Mouse (Mus musculus) left cerebral cortex, adult 11 months (tissue): ENCODE measurements around the gene Aif1l.

Experiments
- DNase-seq: peaks from one replicate; pipeline ENCODE4 v3.0.0; 2022; ENCODE audit warnings: low spot score

The Aif1l gene

DNA sequence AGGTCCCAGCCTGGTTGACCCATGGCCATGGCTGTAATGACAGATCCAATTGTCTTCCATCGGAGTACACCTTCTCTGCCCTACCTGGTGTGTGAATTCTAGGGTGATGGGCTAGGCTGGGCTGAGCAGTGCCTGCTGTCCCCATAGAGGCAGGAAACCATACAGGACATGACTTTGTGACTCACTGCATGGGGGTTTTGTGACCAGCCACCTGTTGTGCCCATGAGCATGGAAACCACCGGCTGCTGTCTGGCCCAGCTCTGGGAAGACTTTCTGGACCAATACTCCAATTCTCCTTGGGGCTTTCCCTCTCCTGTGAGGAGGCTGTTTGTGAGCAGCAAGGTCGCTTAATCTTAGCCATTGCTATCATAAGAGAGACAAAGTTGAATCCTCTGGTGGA lies 2.8 kb downstream of the Aif1l start:
- DNase-seq: no peak

DNA sequence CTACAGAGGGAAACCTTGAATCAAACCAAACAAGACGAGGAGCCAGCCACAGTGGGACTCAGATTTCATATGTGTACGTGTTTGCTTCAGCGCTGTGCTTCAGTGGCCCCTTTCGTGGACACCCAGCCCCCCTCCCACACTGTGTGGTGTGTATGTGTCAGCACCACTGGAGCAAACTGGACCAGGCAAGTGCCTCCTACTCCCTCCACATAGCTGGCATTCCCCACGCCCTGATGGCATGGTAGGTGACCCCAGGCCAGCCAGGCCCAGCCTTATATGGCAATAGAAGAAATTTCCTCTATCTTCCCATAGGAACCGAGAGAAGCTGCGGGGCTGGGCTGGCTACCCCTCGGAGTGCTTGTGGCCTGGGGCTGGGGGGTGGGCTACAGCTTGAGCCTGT lies 3.7 kb downstream of the Aif1l start:
- no peak for DNase-seq

DNA sequence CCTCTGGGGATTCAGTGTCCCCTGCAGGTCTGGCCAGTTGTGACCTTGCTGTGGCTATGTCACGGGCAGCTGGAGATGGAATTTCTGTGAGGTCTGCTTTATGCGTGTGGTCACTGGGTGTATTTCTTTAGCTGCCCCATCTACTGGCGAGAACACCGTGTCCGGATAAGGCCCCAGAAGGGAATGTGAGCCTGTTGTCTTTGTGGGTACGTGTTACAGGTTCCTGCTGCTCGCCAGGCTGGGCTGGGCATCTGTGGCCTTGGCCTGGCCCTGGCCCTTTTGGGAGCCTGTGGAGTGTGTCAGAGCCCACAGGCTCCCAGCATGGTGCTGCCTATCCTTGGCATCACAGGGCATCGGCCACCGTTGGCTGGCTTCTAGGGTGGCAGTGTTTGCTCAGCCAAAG lies 4.8 kb downstream of the Aif1l start:
- no peak for DNase-seq

DNA sequence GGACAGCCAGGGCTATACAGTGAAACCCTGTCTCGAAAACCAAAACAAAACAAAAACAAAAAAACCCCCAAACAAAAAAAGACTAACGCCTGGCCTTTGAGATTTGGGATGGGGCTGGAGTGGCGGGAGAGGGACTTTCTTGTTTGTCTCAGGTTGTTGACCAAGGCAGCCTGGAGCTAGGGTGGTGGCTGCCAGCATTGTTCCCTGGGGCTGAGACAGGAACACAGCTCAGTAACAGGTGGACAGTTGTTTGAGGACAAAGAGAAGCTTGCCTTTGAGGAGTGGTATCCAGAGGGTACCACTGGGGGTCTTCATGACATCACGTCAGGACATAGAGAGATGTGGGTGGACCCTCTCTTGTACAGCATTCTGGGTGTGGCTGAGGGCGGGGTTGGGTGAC lies 5.7 kb downstream of the Aif1l start:
- DNase-seq: no peak

DNA sequence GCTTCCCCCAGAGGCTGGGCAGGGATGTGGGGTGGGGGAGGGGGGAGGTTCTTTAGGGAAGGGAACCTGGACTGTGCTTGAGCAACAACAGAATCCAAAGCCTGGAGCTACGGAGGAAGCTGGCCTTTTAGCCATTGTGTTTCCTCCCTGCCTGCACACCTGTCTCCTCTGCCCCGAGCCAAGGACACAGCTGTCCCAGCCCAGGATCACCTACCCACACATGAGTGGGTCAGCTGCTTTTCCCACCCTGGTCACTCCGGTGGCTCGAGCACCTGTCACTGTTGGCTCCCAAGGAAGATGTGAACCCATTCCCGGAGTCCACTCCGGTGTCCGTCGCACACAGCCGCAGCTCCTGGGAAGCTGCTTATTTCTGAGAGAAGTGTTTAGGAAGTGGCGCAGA lies 7.3 kb downstream of the Aif1l start:
- DNase-seq: no peak

DNA sequence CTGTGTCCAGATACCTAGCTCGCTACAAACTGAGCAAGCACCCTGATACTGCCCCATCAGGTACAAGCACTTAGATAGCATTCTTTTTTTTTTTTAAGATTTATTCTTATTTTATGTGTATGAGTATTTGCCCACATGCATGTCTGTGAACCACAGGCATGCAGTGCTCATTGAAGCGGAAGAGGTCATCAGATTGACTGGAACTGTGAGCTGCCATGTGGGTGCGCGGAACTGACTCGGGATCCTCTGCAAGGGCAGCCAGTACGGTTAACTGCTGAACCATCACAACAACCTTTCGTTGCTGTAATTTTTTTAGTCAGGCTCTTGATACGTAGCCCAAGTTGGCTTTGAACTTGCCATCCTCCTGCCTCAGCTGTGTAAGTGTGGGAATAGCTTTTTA lies 11.0 kb downstream of the Aif1l start:
- DNase-seq: no peak

DNA sequence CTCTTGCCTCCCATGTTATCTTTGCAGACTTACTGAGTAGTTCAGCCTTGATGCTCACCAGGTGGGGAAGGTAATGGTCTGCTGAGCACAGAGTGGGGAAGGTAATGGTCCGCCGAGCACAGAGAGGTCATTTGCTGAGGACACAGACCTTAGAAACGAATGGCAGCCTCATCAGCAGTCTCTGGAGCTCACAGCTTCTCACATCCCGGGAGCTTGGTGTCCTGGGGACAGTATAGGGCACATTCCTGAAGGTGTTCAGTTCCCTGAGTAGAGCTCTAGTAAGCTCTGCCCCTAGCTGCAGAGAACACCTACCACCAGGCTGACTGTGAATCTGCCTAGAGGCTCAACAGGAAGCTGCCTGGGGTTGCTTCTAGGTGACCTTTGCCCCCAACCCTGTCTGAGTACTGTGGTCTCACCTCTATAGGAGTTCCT lies 11.9 kb downstream of the Aif1l start:
- DNase-seq: no peak

DNA sequence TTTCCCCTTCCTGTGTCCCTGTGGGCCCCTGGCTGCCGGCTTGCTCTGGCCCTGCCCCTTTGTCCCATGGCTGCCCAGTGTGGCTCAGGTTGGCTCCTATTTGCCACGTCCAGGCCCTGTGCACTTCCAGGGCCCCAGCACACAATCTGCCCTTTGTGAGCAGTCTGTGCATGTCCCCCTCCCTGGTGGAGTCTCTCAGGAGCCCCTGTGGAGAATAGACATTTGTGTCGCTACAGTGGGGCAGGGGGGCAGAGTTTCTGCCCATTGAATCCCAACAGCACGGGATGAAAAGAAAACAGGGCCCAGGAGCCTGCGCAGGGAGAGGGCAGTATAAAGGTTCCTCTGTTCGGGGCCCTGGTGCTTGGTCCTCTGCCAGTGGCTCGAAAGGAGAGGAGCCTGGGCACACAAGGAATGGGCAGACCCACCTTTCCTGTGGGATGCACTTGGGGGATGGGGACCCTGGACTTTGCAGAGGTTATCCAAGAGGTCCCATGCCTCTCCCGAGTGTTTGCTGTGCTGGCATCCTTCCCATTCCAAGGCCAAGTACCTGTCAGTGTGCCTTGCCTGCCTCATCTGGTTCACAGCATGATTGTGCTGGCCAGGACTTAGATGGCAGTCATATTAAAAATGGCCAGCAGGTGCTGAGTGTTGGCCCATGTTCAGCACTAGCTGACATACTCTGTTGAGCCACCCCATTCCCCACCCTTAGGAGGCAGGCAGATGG lies 12.7 kb downstream of the Aif1l start:
- DNase-seq: peak; percentile 67

DNA sequence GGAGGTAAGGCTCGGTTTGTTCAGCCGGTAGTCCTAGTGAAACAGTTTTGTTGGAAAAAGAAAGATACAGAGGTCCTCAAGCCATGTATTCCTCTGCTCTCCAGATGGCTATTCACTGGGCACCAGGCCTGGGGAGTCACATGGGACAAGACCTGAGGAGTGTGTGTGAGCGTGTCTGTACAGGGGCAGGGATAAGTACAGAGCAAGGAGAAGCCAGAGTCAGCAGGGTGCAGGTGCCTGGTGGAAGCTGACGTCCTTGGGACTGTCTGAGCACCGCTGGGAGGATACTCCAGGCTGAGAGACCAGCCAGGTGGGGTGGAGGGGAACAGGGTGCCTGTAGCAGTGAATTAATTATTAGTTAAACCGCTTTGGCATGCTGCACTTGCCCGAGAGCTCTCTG lies 13.6 kb downstream of the Aif1l start:
- no peak for DNase-seq

DNA sequence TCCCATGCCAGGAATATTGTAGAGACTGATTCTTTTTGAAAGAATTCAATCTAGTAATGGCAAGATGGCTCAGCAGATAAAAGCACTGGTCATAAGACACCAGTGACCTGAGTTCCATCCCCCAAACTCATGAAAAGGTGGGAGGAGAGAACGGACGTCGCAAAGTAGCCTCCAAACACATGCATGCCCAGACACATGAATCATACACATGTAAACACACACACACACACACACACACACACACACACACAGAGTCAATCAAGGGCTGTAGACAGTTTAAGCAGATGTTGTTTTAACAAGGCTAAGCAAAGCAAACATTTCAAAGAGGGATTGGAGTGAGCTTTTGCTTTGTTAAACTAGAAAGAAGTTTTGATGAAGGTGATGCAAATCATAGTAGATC lies 14.3 kb downstream of the Aif1l start:
- DNase-seq: no peak

DNA sequence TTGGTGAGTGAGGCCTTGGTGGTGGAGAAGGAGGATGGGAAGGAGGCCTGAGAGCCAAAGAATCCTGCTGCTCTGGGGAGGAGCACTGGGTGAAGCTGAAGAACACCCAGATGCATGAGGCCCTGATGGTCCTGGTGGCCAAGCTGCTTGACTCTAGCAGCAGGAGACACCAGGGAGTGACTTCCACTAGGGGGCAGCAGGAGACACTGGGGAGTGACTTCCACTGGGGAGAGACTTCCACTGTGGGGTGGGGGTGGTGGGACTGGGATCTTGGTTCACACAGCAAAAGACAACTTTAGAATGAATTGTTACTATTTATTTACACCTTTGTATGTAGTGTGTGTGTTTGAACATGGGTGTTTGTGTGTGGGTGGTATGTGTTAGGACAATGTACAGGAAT lies 15.2 kb downstream of the Aif1l start:
- no peak for DNase-seq

DNA sequence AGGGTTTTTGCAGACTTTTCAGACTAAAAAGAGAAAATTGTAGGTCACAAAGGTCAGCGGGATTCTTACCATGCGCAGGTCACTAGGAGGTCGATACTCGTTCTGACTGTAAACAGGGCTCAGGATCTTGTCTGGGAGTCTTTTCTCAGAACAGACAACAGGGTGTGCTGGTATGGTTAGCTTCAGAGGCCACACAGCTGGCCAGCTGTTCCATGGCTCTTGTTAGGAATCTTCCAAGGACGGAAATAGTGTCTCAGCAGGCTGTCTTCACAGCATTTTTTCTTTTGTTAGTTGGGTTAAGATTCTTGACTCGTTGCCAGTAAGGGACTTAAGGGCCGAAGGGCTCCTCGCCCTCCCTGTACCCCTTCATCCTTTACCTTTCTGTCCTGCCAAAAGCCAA lies 16.9 kb downstream of the Aif1l start:
- no peak for DNase-seq

DNA sequence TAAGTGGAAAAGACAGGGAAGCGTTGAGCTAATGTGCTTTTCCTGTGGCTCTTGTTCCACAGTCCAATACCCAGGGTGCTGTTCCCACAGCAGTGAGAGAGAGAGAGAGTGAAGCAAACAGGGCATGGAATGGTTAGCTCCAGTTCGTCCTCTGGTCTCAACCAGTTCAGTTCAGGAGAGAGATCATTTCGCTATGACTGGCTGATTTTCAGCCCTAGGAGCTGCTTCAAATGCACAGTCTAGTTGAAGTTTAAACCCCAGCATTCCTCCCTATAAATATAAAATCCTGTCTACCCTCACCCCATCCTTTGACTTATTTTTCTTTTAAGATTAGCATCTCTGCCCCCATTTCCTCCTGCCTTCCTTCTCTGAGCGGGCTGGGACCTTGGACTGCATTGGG lies 22.6 kb downstream of the Aif1l start:
- DNase-seq: no peak

DNA sequence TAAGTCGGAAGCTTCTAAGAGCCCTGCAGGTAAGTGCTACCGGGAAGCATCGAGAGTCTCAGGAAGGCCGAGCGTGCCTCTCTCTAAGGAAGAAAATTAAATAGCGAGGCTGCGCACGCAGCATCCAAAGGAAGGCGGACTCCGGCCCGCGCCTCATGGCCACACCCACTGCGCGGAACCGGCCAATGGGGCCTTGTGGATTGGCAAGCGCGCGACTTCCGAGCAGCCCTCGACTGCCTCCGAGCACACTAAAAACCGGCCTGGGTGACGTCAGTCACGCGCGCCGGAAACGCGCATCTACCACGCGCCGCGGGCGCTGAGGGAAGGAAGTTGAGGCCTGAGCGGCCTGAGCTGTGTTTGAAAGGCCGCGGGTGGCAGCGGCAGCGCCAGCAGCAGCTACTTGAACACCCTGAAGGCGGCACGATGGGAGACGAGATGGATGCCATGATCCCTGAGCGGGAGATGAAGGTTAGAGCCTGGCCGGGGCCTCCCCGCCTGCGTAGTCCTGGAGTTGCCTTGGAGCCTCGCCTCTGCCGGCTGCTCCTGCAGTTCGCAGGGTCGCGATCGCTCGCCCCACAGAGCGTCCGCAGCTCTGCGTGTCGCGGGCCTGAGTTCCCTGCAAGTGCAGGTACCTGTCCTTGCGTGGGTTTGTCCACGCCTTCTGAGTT lies 24.3 kb downstream of the Aif1l start, which contains the start of gene Nup214:
Gene Nup214, plus strand, starts transcription at position 296 of the 668 bp plus-strand sequence.
- peak; percentile 99 for DNase-seq

DNA sequence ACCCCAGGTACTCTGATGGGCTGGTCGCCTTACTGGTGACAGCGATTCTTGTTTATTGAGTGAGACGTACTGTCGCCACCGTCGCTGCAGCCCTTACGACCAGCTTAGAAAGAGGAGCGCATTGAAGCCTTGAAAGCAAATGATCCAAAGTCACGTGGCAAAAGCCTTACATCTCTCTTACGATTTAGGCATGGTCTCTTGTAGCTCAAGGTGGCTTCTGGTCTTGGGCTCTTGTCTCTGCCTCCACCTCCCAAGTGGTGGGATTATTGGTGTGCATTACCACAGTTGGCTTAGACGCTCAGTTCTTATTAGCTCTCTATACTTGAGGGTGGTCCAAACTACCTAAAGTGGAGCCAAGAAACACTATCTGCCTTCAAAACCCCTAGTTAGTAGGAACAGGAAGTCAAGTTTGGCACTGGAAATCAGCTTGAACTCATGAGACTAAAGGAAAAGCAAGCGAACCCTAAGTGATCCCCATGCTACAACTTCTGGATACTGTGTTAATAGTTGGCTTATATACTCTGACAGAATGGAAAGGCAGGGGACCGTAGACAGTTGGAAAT lies 25.0 kb downstream of the Aif1l start:
- no peak for DNase-seq

DNA sequence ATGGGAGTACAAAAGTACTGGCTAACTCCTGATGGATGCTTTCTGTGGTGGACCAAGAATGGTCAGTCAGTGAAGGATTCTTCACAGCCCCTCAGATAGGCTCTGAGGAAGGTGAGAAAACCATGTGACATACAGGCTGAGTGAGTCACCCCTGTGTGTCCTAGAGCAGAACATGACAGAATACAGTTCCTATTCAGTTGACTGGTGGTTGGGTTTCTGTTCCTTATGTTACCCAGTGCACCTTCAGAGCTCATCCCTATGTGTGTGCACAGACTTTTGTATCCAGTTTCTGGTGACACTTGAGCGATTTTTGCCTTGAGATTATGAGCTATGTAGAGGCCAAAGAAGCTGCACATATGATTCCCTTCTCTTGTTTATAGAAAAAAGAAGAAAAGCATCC lies 37.8 kb downstream of the Aif1l start:
- no peak for DNase-seq

DNA sequence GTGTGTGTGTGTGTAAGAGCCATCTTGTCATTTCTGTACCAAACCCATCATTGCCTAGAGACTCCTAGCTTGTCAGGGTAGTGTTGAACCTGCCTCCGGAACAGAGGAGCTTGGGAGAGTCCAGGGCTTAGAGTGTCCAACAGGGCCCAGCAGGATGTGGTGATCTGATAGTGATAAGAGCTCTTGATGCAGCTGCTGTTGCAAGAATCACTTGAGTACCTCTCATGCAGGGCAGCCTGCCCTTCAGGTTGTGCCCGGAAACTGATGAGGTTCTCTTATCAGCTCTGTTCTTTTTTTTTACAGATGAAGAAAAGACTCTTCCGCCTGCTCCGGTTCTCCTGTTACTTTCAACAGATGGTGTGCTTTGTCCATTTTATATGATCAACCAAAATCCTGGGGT lies 41.0 kb downstream of the Aif1l start:
- DNase-seq: no peak

DNA sequence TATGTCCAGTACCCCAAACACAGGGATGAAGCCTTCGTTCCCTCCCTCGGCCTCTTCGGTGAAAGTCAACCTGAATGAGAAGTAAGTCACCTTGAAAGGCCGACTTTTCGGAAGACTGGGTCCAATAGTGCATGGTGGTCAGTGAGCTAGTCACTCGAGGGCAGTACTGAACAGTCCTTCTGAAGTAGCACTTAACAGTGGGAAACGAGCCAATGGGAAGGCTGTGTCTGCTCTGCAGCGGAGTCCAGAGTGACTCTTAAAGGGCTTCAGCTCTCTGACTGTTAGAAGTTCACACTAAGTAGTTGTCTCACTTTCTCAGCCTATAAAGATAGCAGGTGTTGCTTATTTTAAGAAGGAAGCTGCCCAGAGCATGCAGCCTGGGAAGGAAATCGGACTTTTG lies 45.0 kb downstream of the Aif1l start:
- DNase-seq: no peak

DNA sequence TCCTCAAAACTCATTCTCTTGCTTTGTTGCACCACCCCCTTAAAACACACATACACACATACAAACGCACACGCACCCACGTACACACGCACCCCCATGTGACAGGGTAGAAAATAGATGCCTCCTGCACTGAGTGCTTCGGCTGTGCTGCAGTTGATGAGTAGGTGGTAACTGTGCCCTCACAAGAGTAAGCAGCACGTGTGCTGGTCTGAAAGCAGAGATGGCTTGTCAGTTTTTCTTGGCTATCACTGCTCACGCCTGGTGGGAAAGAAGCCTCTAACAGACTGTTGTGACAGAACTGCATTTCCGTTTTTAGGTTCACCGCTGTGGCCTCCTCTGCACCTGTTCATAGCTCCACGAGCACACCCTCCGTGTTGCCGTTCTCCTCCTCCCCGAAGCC lies 46.1 kb downstream of the Aif1l start:
- peak; percentile 64 for DNase-seq

DNA sequence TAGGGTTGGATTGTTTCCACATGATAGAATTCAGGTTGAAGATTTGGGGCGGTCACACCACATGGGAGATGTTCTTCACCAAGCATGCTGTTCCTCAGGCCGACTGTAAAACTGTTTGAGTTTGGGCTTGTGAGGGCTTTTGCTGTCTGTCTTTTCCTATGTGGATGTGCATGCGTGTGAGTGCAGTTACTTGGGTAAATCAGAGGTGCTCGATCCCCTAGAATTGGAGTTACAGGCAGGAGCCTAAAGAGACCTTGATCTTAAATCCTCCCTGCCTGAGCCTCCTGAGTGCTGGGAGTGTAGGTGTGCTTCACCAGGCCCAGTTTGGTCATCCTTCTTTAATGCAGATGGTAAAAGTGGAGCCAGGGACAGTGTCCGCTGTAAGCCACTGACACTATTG lies 47.6 kb downstream of the Aif1l start:
- DNase-seq: no peak

DNA sequence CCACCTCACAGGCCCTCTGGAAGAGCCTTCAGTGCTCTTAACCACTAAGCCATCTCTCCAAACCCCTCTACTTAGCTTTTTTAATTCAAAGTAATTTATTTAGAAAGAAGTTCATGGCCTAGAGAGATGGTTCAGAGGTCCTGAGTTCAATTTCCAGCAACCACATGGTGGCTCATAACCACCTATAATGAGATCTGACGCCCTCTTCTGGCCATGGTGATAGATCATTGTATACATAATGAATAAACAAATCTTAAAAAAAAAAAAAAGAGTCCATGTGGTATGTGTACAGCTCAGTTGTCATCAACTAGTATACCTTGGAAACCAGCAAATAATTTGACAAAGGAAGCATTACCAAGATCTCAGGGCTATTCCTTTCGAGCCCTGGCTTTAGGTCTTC lies 48.5 kb downstream of the Aif1l start:
- DNase-seq: no peak

DNA sequence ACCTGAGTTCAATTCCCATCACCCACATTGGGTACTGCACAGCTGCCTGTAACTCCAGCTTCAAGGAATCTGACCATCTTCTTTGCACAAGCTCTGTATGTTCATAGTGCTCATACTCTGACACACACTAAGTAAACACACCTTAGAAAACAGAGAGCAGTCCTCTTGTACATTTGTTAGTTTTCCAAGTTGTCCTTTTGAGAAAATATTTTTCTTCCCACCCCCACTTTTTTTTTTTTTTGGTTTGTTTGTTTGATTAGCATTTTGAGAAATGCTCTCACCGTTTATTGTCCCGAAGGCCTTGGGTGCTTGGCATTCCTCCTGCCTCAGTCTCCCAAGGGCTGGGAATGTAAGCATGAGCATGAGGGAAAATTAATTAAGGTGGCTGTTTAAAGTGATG lies 58.4 kb downstream of the Aif1l start:
- DNase-seq: no peak

DNA sequence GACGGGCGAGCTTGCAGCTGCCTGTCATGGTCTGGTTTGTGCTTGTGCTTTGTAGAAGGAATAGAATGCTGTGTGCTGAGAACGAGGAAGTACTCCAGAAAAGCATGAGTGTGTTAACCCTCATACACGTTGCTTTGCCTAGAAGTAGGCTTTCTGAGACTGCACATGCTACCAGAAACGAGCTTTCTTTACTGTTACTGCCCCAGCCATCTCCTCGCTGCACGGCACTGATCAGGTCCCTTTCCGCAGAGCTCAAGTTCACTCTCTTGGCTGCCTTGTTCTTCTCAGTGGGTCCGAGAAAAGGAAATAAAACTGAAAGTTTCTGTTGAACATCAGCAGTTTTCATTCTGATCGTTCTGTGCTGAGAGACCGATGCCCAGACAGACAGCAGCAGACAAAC lies 58.8 kb downstream of the Aif1l start:
- DNase-seq: no peak

DNA sequence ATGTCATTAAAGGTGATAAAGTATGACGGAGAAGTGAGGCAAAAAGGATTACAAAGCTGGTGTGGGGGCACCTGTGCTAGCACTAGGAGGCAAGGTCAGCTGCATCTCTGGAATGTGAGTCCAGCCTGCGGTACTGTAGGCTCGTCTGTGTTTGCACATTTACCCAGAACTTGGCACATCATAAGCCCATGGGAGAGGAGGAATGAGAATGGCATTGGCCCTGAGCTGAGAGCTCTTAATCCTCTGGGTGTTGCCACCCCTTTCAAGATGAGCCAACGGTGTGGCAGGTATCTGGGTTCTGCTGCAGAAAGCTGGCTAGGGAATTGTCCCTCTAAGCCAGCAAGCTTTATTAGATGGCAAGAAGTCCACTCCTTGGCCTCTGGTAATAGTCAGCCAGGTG lies 69.8 kb downstream of the Aif1l start:
- no peak for DNase-seq
